Mouse (Mus musculus) forebrain, postnatal 0 days (tissue): ENCODE measurements around the gene Psmc5. TPM values are rescaled to one million over a fixed set of nuclear protein-coding genes. Genes with fewer than 3 reads are reported as not detected.
A peak's percentile ranks its signal among the peaks of the same experiment; 100 is the strongest.

Source experiments
- ATAC-seq: fragments of 200-750 bp; cut with Nextera tagmentation; 2 replicates; pipeline ENCODE4 v1.8.0; 2017; ENCODE audit warnings: mild to moderate bottlenecking, moderate library complexity
- DNase-seq: peaks from one replicate; pipeline ENCODE4 v3.0.0-alpha.2; 2015
- H3K27ac ChIP-seq: fragments of 300-500 bp; sonication (generic); 2 replicates; pipeline ENCODE4 v1.5.1; 2014; ENCODE audit warnings: low read depth, mild to moderate bottlenecking, antibody characterized with exemption, low read length, moderate library complexity, mixed read lengths
- H3K27me3 ChIP-seq: fragments of 300-500 bp; sonication (generic); 2 replicates; pipeline ENCODE4 v1.6.1; 2014; ENCODE audit warnings: mild to moderate bottlenecking, low read length, mixed read lengths; ENCODE audit not compliant: insufficient read depth
- H3K36me3 ChIP-seq: fragments of 300-500 bp; sonication (generic); 2 replicates; pipeline ENCODE4 v1.6.1; 2014; ENCODE audit warnings: mild to moderate bottlenecking, moderate library complexity; ENCODE audit not compliant: insufficient read depth
- H3K4me1 ChIP-seq: fragments of 300-500 bp; sonication (generic); 2 replicates; pipeline ENCODE4 v1.6.1; 2014; ENCODE audit warnings: antibody characterized with exemption; ENCODE audit not compliant: insufficient read depth
- H3K4me2 ChIP-seq: fragments of 300-500 bp; sonication (generic); 2 replicates; pipeline ENCODE4 v1.6.1; 2014; ENCODE audit warnings: low read depth, mild to moderate bottlenecking, moderate library complexity
- H3K4me3 ChIP-seq: fragments of 300-500 bp; sonication (generic); 2 replicates; pipeline ENCODE4 v1.5.1; 2014; ENCODE audit warnings: low read depth, low read length, mixed read lengths
- H3K9ac ChIP-seq: fragments of 300-500 bp; sonication (generic); 2 replicates; pipeline ENCODE4 v1.6.1; 2014; ENCODE audit warnings: mild to moderate bottlenecking
- H3K9me3 ChIP-seq: fragments of 300-500 bp; sonication (generic); 2 replicates; pipeline ENCODE4 v1.6.1; 2016; ENCODE audit warnings: low read length
- CTCF ChIP-seq: sonication (generic); IDR thresholded peaks from 2 replicates; pipeline ENCODE4 v1.5.1; 2016; ENCODE audit warnings: antibody characterized with exemption, control low read depth, low read depth
- WGBS: fragments of 180-500 bp; shearing (Covaris S2); extraction: QIAGEN DNeasy Blood & Tissue Kit; methylation state at CpG from one replicate; pipeline ENCODE4 v1.1.7; 2014; 5-methylcytosine and 5-hydroxymethylcytosine counted together
- polyA plus RNA-seq: library from polyadenylated mRNA; unstranded; fragments of >200 nt; fragmentation: Nextera tagmentation; extraction: Ambion mirVana; gene quantifications from 2 replicates; pipeline ENCODE4 v1.2.1, GENCODE M21; 2015
- total RNA-seq: library from RNA; depleted of rRNA; stranded (reverse); fragments of >200 nt; gene quantifications from 2 replicates; pipeline ENCODE4 v1.2.3, GENCODE M21; 2014; rRNA removed

The Psmc5 gene
- 108 and 114 TPM in 2 replicates for total RNA-seq
- 258 and 270 TPM in 2 replicates for polyA plus RNA-seq

- Histone ChIP-seq H3K27me3 (no peaks in the 10 kb centered on the region), H3K27ac (peak within 1 kb of the TSS; percentile 80), H3K4me1 (0 out of 2 replicates have a peak, but pooled peaks cover 4% of the 10 kb centered on the region), H3K4me3 (peak within 1 kb of the TSS; percentile 73), H3K9me3 (no peaks in the 10 kb centered on the region), H3K9ac (peak within 1 kb of the TSS; percentile 84), H3K4me2 (peak within 1 kb of the TSS; percentile 94), H3K36me3 (peaks cover 48% of the 10 kb centered on the region)
- peak; percentile 97 for ATAC-seq
- peak; percentile 98 for DNase-seq
- under 1% methylated on average over 42 of the region's 42 CpGs for WGBS
- TF ChIP-seq CTCF = peak; percentile 52
Observed at GRCm38 (mm10) chr11:106255685-106256451, at the start of gene Psmc5, which contains the start of gene Ftsj3. Gene Psmc5 (plus strand): TSS chr11:106256154. Gene Ftsj3 (minus strand): TSS chr11:106256079.

DNA sequence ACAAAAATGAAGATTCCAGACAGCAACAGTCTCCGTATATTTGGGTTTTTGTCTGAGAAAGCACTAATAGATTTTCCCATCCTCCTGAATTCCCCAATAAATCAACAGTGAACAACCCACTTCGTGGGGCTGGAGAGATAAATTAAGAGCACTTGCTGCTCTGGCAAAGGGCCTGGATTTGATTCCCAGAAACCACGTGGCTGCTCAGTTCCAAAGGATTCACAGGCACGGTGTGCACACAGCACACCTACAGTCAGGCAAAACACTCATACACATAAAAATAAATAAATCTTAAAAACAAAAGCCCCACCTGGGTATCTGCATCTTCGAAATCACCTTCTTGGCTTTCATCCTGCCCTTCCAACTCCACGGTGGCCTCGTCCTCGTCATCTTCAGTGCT, 43.2 kb upstream of the Psmc5 start:
- H3K4me3 ChIP-seq = no peak overlapping the region
- peaks cover 7% of the 10 kb centered on the region for H3K4me1 ChIP-seq
- 85% methylated on average over 8 of the region's 8 CpGs for WGBS
- no peak overlapping the region for H3K27ac ChIP-seq
- DNase-seq = no peak
- no peak overlapping the region for H3K4me2 ChIP-seq
- H3K27me3 ChIP-seq = no peaks in the 10 kb centered on the region
- no peak overlapping the region for H3K9ac ChIP-seq
- peaks cover 45% of the 10 kb centered on the region for H3K36me3 ChIP-seq
- no peak for TF ChIP-seq CTCF
- no peaks in the 10 kb centered on the region for H3K9me3 ChIP-seq
- ATAC-seq = no peak

DNA sequence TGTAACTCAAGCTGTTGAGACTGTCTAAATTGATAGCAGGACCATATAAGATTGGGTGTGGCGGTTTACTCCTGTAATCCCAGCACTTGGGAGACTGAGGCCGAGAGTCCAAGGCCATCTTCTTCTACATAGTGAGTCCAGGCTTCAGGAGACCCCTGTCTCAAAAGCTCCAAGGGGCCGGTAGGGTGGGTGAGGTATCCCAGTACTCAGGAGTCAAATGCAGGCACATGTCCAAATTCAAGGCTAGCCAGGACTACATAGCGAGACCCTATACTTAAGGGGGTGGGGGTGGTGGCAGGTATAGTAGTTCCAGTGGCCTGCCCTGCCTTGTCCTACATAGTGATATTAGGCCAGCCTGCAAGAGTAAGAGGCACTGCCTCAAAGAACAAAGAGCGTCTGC, 41.1 kb upstream of the Psmc5 start:
- no peak for TF ChIP-seq CTCF
- Histone ChIP-seq H3K9ac (peak overlapping the region; percentile 99; the same call in 1 of the 2 replicates), H3K4me1 (peaks cover 16% of the 10 kb centered on the region), H3K4me3 (no peak overlapping the region), H3K36me3 (peaks cover 26% of the 10 kb centered on the region), H3K9me3 (no peaks in the 10 kb centered on the region), H3K27ac (no peak overlapping the region), H3K4me2 (no peak overlapping the region), H3K27me3 (no peaks in the 10 kb centered on the region)
- 96% methylated on average over 5 of the region's 5 CpGs for WGBS
- DNase-seq (no peak), ATAC-seq (no peak)

DNA sequence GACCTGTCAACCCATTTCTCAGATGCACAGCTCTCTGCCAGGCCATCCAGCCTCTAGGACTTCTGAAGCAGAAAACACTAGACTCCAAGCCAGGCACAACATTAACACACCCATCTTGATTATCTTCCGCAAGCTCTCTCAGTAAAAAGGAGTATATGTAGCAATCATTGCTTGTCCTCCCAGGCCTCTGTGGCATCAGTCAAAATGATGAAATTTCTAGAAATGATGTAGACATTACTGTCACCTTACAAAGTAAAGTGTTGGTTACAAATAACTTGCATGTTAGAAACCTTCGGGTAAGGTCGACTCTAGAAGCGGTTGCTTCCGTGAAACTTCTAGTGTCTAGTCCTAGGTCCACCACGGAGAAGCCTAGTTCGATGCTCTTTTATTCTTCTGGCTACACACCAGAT, 40.5 kb upstream of the Psmc5 start:
- peak overlapping the region; percentile 92 for H3K4me3 ChIP-seq
- H3K9me3 ChIP-seq = no peaks in the 10 kb centered on the region
- ATAC-seq = no peak
- WGBS = 29% methylated on average over 7 of the region's 7 CpGs
- no peak for DNase-seq
- TF ChIP-seq CTCF = no peak
- H3K27ac ChIP-seq = peak overlapping the region; percentile 97; the same call in 1 of the 2 replicates
- no peaks in the 10 kb centered on the region for H3K27me3 ChIP-seq
- H3K9ac ChIP-seq = peak overlapping the region; percentile 99
- peaks cover 16% of the 10 kb centered on the region for H3K4me1 ChIP-seq
- peaks cover 20% of the 10 kb centered on the region for H3K36me3 ChIP-seq
- H3K4me2 ChIP-seq = peak overlapping the region; percentile 65

DNA sequence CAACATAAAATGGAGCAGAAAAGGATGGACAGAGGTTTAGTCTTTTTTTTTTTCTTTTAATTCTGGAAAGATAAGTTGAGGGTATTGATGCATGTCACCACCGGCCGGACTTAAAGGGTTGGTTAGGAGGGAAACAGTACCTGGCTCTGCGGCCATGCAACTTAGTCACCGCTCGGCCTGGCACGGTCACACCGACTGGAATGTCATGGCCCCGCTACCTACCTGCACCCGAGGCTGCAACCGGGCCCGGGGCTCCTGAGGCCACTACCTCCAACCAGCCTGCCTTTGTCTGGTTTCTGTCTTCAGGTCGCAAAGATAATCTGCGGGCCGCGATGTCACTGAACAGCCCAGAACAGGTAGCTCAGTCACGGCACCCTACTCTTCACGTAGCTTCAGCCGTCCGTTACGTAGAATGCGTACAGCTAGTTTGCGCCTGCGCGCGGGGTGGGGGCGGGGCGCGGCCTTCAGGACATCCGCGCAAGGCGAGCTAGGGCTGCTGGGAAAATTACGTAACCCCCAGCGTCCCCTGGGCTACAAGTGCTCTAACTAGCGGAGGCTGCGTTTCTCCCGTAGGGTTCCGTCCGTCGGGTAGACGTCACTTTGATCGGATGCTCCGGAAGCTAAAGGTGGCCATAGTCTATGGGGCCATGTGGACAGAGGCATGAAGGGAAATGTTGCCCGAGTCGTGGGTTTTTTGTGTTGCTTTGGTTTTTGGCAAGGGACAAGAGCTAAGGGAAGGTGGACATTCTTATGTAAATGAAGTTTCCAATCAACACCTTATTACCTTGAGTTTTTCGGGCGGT, 39.8 kb upstream of the Psmc5 start, which contains the start of gene Ccdc47:
Ccdc47 (minus strand) TSS at position 418 of the 803 bp plus-strand sequence.
- Histone ChIP-seq H3K27ac (peak within 1 kb of the TSS; percentile 97), H3K4me1 (peaks cover 16% of the 10 kb centered on the region), H3K9me3 (no peaks in the 10 kb centered on the region), H3K4me2 (peak within 1 kb of the TSS; percentile 65), H3K36me3 (peaks cover 16% of the 10 kb centered on the region), H3K27me3 (no peaks in the 10 kb centered on the region), H3K4me3 (peak within 1 kb of the TSS; percentile 92), H3K9ac (peak within 1 kb of the TSS; percentile 99)
- TF ChIP-seq CTCF = no peak
- DNase-seq (peak; percentile 99), ATAC-seq (peak; percentile 96)
- under 1% methylated on average over 46 of the region's 46 CpGs for WGBS

GRCm38 (mm10) chr11:106216730-106217490, 39.0 kb upstream of the Psmc5 start, which contains the start of gene Ddx42:
Gene Ddx42 (plus strand): TSS chr11:106216926.
- Histone ChIP-seq H3K27me3 (no peaks in the 10 kb centered on the region), H3K4me2 (peak within 1 kb of the TSS; percentile 65), H3K36me3 (peaks cover 8% of the 10 kb centered on the region; the same call in 1 of the 2 replicates), H3K4me1 (peaks cover 16% of the 10 kb centered on the region), H3K27ac (peak within 1 kb of the TSS; percentile 97), H3K9ac (peak within 1 kb of the TSS; percentile 99), H3K9me3 (no peaks in the 10 kb centered on the region), H3K4me3 (peak within 1 kb of the TSS; percentile 92)
- TF ChIP-seq CTCF = no peak
- DNase-seq (peak; percentile 98), ATAC-seq (peak; percentile 94)
- 3% methylated on average over 70 of the region's 70 CpGs for WGBS
